Mouse (Mus musculus) stomach, postnatal 0 days (tissue): Measurements from ENCODE around the gene Abcc10. TPM values are rescaled to one million over a fixed set of nuclear protein-coding genes. Genes with fewer than 3 reads are reported as not detected.

Experiments used
- ATAC-seq: fragments of 200-750 bp; cut with Nextera tagmentation; 2 replicates; pipeline ENCODE4 v1.8.0; 2017; ENCODE audit not compliant: low FRiP score, low TSS enrichment
- DNase-seq: peaks from one replicate; pipeline ENCODE4 v3.0.0-alpha.2; 2016; ENCODE audit warnings: low spot score
- H3K27ac ChIP-seq: fragments of 300-500 bp; sonication (generic); replicated peaks from 2 replicates; pipeline ENCODE4 v1.5.1; 2014; ENCODE audit warnings: mild to moderate bottlenecking, control low read depth
- H3K27me3 ChIP-seq: fragments of 300-500 bp; sonication (generic); 2 replicates; pipeline ENCODE4 v1.6.1; 2014; ENCODE audit warnings: low read length; ENCODE audit not compliant: control insufficient read depth, insufficient read depth
- H3K36me3 ChIP-seq: fragments of 300-500 bp; sonication (generic); 2 replicates; pipeline ENCODE4 v1.6.1; 2014; ENCODE audit warnings: low read length, mixed read lengths; ENCODE audit not compliant: control insufficient read depth, insufficient read depth
- H3K4me1 ChIP-seq: fragments of 300-500 bp; sonication (generic); replicated peaks from 2 replicates; pipeline ENCODE4 v1.6.1; 2014; ENCODE audit warnings: antibody characterized with exemption; ENCODE audit not compliant: control insufficient read depth, insufficient read depth
- H3K4me2 ChIP-seq: fragments of 300-500 bp; sonication (generic); replicated peaks from 2 replicates; pipeline ENCODE4 v1.6.1; 2014; ENCODE audit warnings: low read depth, mild to moderate bottlenecking, control low read depth, moderate library complexity
- H3K4me3 ChIP-seq: fragments of 300-500 bp; sonication (generic); 2 replicates; pipeline ENCODE4 v1.5.1; 2014; ENCODE audit warnings: low read depth, low read length, control low read depth
- H3K9ac ChIP-seq: fragments of 300-500 bp; sonication (generic); 2 replicates; pipeline ENCODE4 v1.6.1; 2014; ENCODE audit warnings: mild to moderate bottlenecking, low read length, control low read depth, mixed read lengths
- H3K9me3 ChIP-seq: fragments of 300-500 bp; sonication (generic); 2 replicates; pipeline ENCODE4 v1.6.1; 2016; ENCODE audit warnings: low read length; ENCODE audit not compliant: control insufficient read depth
- CTCF ChIP-seq: IDR thresholded peaks from 2 replicates; pipeline ENCODE4 v1.5.1; 2016; ENCODE audit warnings: antibody characterized with exemption, low read depth, mild to moderate bottlenecking, moderate library complexity
- EP300 ChIP-seq: optimal IDR thresholded peaks from 2 replicates; pipeline ENCODE3; 2016; ENCODE audit warnings: antibody characterized with exemption
- WGBS: fragments of 180-500 bp; shearing (Covaris S2); extraction: QIAGEN DNeasy Blood & Tissue Kit; methylation state at CpG from one replicate; pipeline ENCODE4 v1.1.7; 2014; 5-methylcytosine and 5-hydroxymethylcytosine counted together
- polyA plus RNA-seq: library from polyadenylated mRNA; unstranded; fragments of >200 nt; fragmentation: Nextera tagmentation; extraction: Ambion mirVana; gene quantifications from 2 replicates; pipeline ENCODE4 v1.2.1, GENCODE M21; 2015

Gene Abcc10
- polyA plus RNA-seq, 1 experiment from 2014 or later: 3.5 TPM

- peak; percentile 33 for DNase-seq
- Histone ChIP-seq H3K4me2 (peak within 1 kb of the TSS; percentile 99), H3K9ac (peak within 1 kb of the TSS; percentile 58), H3K36me3 (no peaks in the 10 kb centered on the region), H3K27me3 (peaks cover 2% of the 10 kb centered on the region; the same call in 1 of the 2 replicates), H3K27ac (0 out of 2 replicates have a peak within 1 kb of the TSS, but pooled peaks have one; percentile 13), H3K4me1 (no peaks in the 10 kb centered on the region), H3K9me3 (no peaks in the 10 kb centered on the region), H3K4me3 (peak within 1 kb of the TSS; percentile 58)
- TF ChIP-seq EP300 (no peak), CTCF (no peak)
- under 1% methylated on average over 50 of the region's 86 CpGs for WGBS
- peak; percentile 12; the same call in 1 of the 2 replicates for ATAC-seq
Measured at GRCm38 (mm10) chr17:46297364-46298219, 30.6 kb downstream of the Abcc10 start, which contains the start of gene Dlk2. Dlk2 (plus strand) TSS chr17:46297421.

GRCm38 (mm10) chr17:46297028-46297363 lies 31.2 kb downstream of the Abcc10 start:
- ATAC-seq (no peak), DNase-seq (no peak)
- no peaks in the 10 kb centered on the region for H3K4me1 ChIP-seq
- no peaks in the 10 kb centered on the region for H3K36me3 ChIP-seq
- H3K4me3 ChIP-seq: peak overlapping the region; percentile 58
- no peak overlapping the region for H3K27ac ChIP-seq
- H3K9me3 ChIP-seq: no peaks in the 10 kb centered on the region
- WGBS: 8% methylated on average over 6 of the region's 6 CpGs
- H3K4me2 ChIP-seq: peak overlapping the region; percentile 99
- no peak overlapping the region for H3K9ac ChIP-seq
- TF ChIP-seq CTCF (no peak), EP300 (no peak)
- H3K27me3 ChIP-seq: peaks cover 2% of the 10 kb centered on the region; the same call in 1 of the 2 replicates

GRCm38 (mm10) chr17:46296601-46297000 lies 31.6 kb downstream of the Abcc10 start:
- whole genome bisulfite sequencing: 51% methylated on average over 6 of the region's 6 CpGs
- H3K4me1 ChIP-seq: no peaks in the 10 kb centered on the region
- no peak overlapping the region for H3K9ac ChIP-seq
- ATAC-seq (no peak), DNase-seq (no peak)
- H3K9me3 ChIP-seq: no peaks in the 10 kb centered on the region
- peaks cover 2% of the 10 kb centered on the region; the same call in 1 of the 2 replicates for H3K27me3 ChIP-seq
- TF ChIP-seq CTCF: no peak
- no peak for TF ChIP-seq EP300
- no peak overlapping the region for H3K4me2 ChIP-seq
- no peak overlapping the region for H3K4me3 ChIP-seq
- no peaks in the 10 kb centered on the region for H3K36me3 ChIP-seq
- H3K27ac ChIP-seq: no peak overlapping the region

GRCm38 (mm10) chr17:46287678-46288095 lies 40.5 kb downstream of the Abcc10 start:
- Histone ChIP-seq H3K4me1 (0 out of 2 replicates have a peak, but pooled peaks cover 2% of the 10 kb centered on the region), H3K27ac (no peak overlapping the region), H3K27me3 (no peaks in the 10 kb centered on the region), H3K4me3 (no peak overlapping the region), H3K9me3 (no peaks in the 10 kb centered on the region), H3K4me2 (no peak overlapping the region), H3K9ac (no peak overlapping the region), H3K36me3 (no peaks in the 10 kb centered on the region)
- ATAC-seq (peak; percentile 36; the same call in 1 of the 2 replicates), DNase-seq (peak; percentile 33)
- TF ChIP-seq EP300 (no peak), CTCF (no peak)
- 49% methylated on average over 11 of the region's 11 CpGs for WGBS

- DNase-seq (no peak), ATAC-seq (no peak)
- H3K4me1 ChIP-seq: 0 out of 2 replicates have a peak, but pooled peaks cover 2% of the 10 kb centered on the region
- H3K4me3 ChIP-seq: no peak overlapping the region
- no peaks in the 10 kb centered on the region for H3K36me3 ChIP-seq
- H3K27me3 ChIP-seq: no peaks in the 10 kb centered on the region
- no peak for TF ChIP-seq EP300
- TF ChIP-seq CTCF: no peak
- H3K27ac ChIP-seq: no peak overlapping the region
- H3K4me2 ChIP-seq: no peak overlapping the region
- H3K9ac ChIP-seq: no peak overlapping the region
- H3K9me3 ChIP-seq: no peaks in the 10 kb centered on the region
- WGBS: 34% methylated on average over 6 of the region's 6 CpGs
Measured at GRCm38 (mm10) chr17:46285407-46285806, 42.7 kb downstream of the Abcc10 start.

GRCm38 (mm10) chr17:46284653-46285052 lies 43.5 kb downstream of the Abcc10 start:
- no peak overlapping the region for H3K4me3 ChIP-seq
- no peak for DNase-seq
- no peak for ATAC-seq
- no peaks in the 10 kb centered on the region for H3K9me3 ChIP-seq
- no peak overlapping the region for H3K9ac ChIP-seq
- H3K4me1 ChIP-seq: 0 out of 2 replicates have a peak, but pooled peaks cover 2% of the 10 kb centered on the region
- 57% methylated on average over 7 of the region's 7 CpGs for WGBS
- no peak overlapping the region for H3K4me2 ChIP-seq
- TF ChIP-seq EP300 (no peak), CTCF (no peak)
- H3K27me3 ChIP-seq: no peaks in the 10 kb centered on the region
- no peak overlapping the region for H3K27ac ChIP-seq
- 0 out of 2 replicates have a peak, but pooled peaks cover 3% of the 10 kb centered on the region for H3K36me3 ChIP-seq
